9 mouse cellular contexts compared by ENCODE assay signal in the genomic region with DNA sequence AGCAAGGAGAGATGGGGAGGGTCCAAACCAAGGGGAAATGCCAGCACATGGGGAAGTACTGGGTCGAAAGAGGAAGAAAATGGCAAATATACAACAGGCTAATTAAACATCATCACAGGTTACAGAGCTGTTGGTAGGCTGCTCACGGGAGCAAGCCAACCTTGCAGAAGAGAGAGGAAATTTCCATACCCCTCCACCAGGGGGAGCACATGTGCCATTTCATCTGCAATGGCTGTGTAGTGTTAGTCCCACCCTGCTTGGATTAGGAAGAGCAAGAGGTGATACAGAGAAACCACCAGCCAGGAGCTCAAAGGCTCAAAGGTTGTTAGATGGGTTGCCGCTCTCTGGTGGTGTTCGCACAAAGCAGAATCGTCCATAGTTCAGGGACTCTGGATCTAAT.
A peak's percentile ranks its signal among the peaks of the same experiment; 100 is the strongest.
DNase-seq lines count a peak whose midpoint lies in the region; ATAC-seq and TF ChIP-seq lines count a peak whose summit lies in the region.
"Had no signal": no experiment of that assay in that cellular context is flagged by ENCODE, and none has a peak within 500 bp of the region (broad histone marks: within the 10 kb centered on the region; RNA-seq: fewer than 3 reads in every experiment).

No protein-coding gene starts in this region.

- H3K36me3 ChIP-seq in stomach, postnatal 0 days (ENCODE audit: control insufficient read depth, insufficient read depth, low read length) = no peaks in the 10 kb centered on the region
- H3K36me3 ChIP-seq: neural tube, embryonic 13.5 days had no signal

- no peak overlapping the region for H3K9ac ChIP-seq in stomach, postnatal 0 days (ENCODE audit: low read length)
- H3K9ac ChIP-seq: neural tube, embryonic 13.5 days had no signal

- H3K4me2 ChIP-seq in stomach, postnatal 0 days (replicated peaks; ENCODE audit: low read depth) = no peak overlapping the region
- H3K4me2 ChIP-seq: neural tube, embryonic 13.5 days had no signal

- 58% methylated on average over 5 of the region's 5 CpGs for WGBS in stomach, postnatal 0 days

- H3K27me3 ChIP-seq in stomach, postnatal 0 days (ENCODE audit: control insufficient read depth, insufficient read depth, low read length) = no peaks in the 10 kb centered on the region

- DNase-seq in CD4-positive, CD25-positive, alpha-beta regulatory T cell, adult 2 months (ENCODE audit: low read depth, low spot score) = peak; percentile 70
- DNase-seq in urinary bladder, adult 18-20 months (ENCODE audit: low spot score in 2 of 2) = peak; percentile 46 to 59
- no peak for DNase-seq in urinary bladder, postnatal 10 days (ENCODE audit: low spot score)
- DNase-seq in gastrocnemius, adult 2 months = peak; percentile 74
- DNase-seq in layer of hippocampus, adult 18-20 months (ENCODE audit: low spot score in 2 of 2) = peak; percentile 31 to 72
- peak; percentile 87 for DNase-seq in lung, postnatal 14 days
- peak; percentile 82 for DNase-seq in stomach, postnatal 0 days (ENCODE audit: low spot score)

- H3K4me3 ChIP-seq in gastrocnemius, adult 2 months = no peak overlapping the region
- no peak overlapping the region for H3K4me3 ChIP-seq in stomach, postnatal 0 days (ENCODE audit: low read depth, low read length)
- H3K4me3 ChIP-seq: neural tube, embryonic 13.5 days had no signal

- no peak for TF ChIP-seq EP300 in stomach, postnatal 0 days (optimal IDR thresholded peaks at IDR 0.05)

- intact Hi-C loops in gastrocnemius, adult 2 months (cut with DNase I) = loop anchor here (1.0 to 5.0 kb wide), 3 partner anchors 41 to 184 kb away; no protein-coding TSS in a partner anchor

- H3K4me1 ChIP-seq in stomach, postnatal 0 days (replicated peaks; ENCODE audit: control insufficient read depth, insufficient read depth) = no peaks in the 10 kb centered on the region

- peak; percentile 86 for TF ChIP-seq CTCF in gastrocnemius, adult 2 months (IDR thresholded peaks at IDR 0.05)
- TF ChIP-seq CTCF in stomach, postnatal 0 days (IDR thresholded peaks at IDR 0.05; ENCODE audit: low read depth) = peak; percentile 86

- H3K27ac ChIP-seq in gastrocnemius, adult 2 months = no peak overlapping the region
- no peak overlapping the region for H3K27ac ChIP-seq in stomach, postnatal 0 days (replicated peaks)
- H3K27ac ChIP-seq: neural tube, embryonic 13.5 days had no signal

- no peaks in the 10 kb centered on the region for H3K9me3 ChIP-seq in stomach, postnatal 0 days (ENCODE audit: control insufficient read depth, low read length)
- H3K9me3 ChIP-seq: neural tube, embryonic 13.5 days had no signal

- ATAC-seq in CD4-positive, CD25-positive, alpha-beta regulatory T cell, adult 4 months = no peak
- ATAC-seq in stomach, postnatal 0 days (ENCODE audit: low FRiP score, low TSS enrichment) = peak; percentile 49; the same call in 1 of the 2 replicates
